Mouse (Mus musculus): ENCODE results near the gene Gmcl1.

Gmcl1 gene

GRCm38 (mm10) chr6:86749817-86750216 is 16.6 kb upstream of the Gmcl1 start:
- in situ Hi-C loops (cut with MboI; ENCODE audit: low pct_unique_long_range_greater_than_20kb in 1 of 2, low sequenced_read_pairs in 2 of 2, unreplicated experiment in 1 of 2) = loop anchor here (5.0 to 10.0 kb wide), 2 partner anchors 45 to 62 kb away; partner anchors contain the start of gene Anxa4 (in 1 of the 2)

- in situ Hi-C loops (cut with MboI; ENCODE audit: low pct_unique_long_range_greater_than_20kb in 1 of 2, low sequenced_read_pairs in 2 of 2, unreplicated experiment in 1 of 2) = loop anchor here in 1 of 2 experiments (10.0 kb wide), 1 partner anchor 48 kb away; the partner anchor contains the start of gene Anxa4
Observed at GRCm38 (mm10) chr6:86747171-86747570, 14.0 kb upstream of the Gmcl1 start.

- in situ Hi-C loops (cut with MboI; ENCODE audit: low pct_unique_long_range_greater_than_20kb in 1 of 2, low sequenced_read_pairs in 2 of 2, unreplicated experiment in 1 of 2) = loop anchor here in 1 of 2 experiments (10.0 kb wide), 1 partner anchor 54 kb away; the partner anchor contains the start of gene Anxa4
Observed at GRCm38 (mm10) chr6:86740652-86741051, 7.5 kb upstream of the Gmcl1 start.

- in situ Hi-C loops (cut with MboI; ENCODE audit: low pct_unique_long_range_greater_than_20kb in 1 of 2, low sequenced_read_pairs in 2 of 2, unreplicated experiment in 1 of 2) = no loop called here
Observed at GRCm38 (mm10) chr6:86736830-86737229, 3.6 kb upstream of the Gmcl1 start.

- in situ Hi-C loops (cut with MboI; ENCODE audit: low pct_unique_long_range_greater_than_20kb in 1 of 2, low sequenced_read_pairs in 2 of 2, unreplicated experiment in 1 of 2) = no loop called here
Observed at GRCm38 (mm10) chr6:86736313-86736712, 3.1 kb upstream of the Gmcl1 start.

- in situ Hi-C loops (cut with MboI; ENCODE audit: low pct_unique_long_range_greater_than_20kb in 1 of 2, low sequenced_read_pairs in 2 of 2, unreplicated experiment in 1 of 2) = no loop called here
Observed at GRCm38 (mm10) chr6:86732276-86733173, 658 bp downstream of the Gmcl1 start.

GRCm38 (mm10) chr6:86728711-86729110 is 4.5 kb downstream of the Gmcl1 start:
- in situ Hi-C loops (cut with MboI; ENCODE audit: low pct_unique_long_range_greater_than_20kb in 1 of 2, low sequenced_read_pairs in 2 of 2, unreplicated experiment in 1 of 2) = no loop called here

GRCm38 (mm10) chr6:86721977-86722376 is 11.2 kb downstream of the Gmcl1 start:
- in situ Hi-C loops (cut with MboI; ENCODE audit: low pct_unique_long_range_greater_than_20kb in 1 of 2, low sequenced_read_pairs in 2 of 2, unreplicated experiment in 1 of 2) = no loop called here

- in situ Hi-C loops (cut with MboI; ENCODE audit: low pct_unique_long_range_greater_than_20kb in 1 of 2, low sequenced_read_pairs in 2 of 2, unreplicated experiment in 1 of 2) = no loop called here
Observed at GRCm38 (mm10) chr6:86708072-86708774, 25.0 kb downstream of the Gmcl1 start.

- in situ Hi-C loops (cut with MboI; ENCODE audit: low pct_unique_long_range_greater_than_20kb in 1 of 2, low sequenced_read_pairs in 2 of 2, unreplicated experiment in 1 of 2) = no loop called here
Observed at GRCm38 (mm10) chr6:86702577-86702976, 30.6 kb downstream of the Gmcl1 start.

GRCm38 (mm10) chr6:86697903-86698302 is 35.3 kb downstream of the Gmcl1 start:
- in situ Hi-C loops (cut with MboI; ENCODE audit: low pct_unique_long_range_greater_than_20kb in 1 of 2, low sequenced_read_pairs in 2 of 2, unreplicated experiment in 1 of 2) = no loop called here

- in situ Hi-C loops (cut with MboI; ENCODE audit: low pct_unique_long_range_greater_than_20kb in 1 of 2, low sequenced_read_pairs in 2 of 2, unreplicated experiment in 1 of 2) = no loop called here
Observed at GRCm38 (mm10) chr6:86696213-86696612, 37.0 kb downstream of the Gmcl1 start.

- in situ Hi-C loops (cut with MboI; ENCODE audit: low pct_unique_long_range_greater_than_20kb in 1 of 2, low sequenced_read_pairs in 2 of 2, unreplicated experiment in 1 of 2) = no loop called here
Observed at GRCm38 (mm10) chr6:86694465-86694864, 38.7 kb downstream of the Gmcl1 start.

- in situ Hi-C loops (cut with MboI; ENCODE audit: low pct_unique_long_range_greater_than_20kb in 1 of 2, low sequenced_read_pairs in 2 of 2, unreplicated experiment in 1 of 2) = no loop called here
Observed at GRCm38 (mm10) chr6:86689671-86690070, 43.5 kb downstream of the Gmcl1 start.

GRCm38 (mm10) chr6:86686971-86687370 is 46.2 kb downstream of the Gmcl1 start:
- in situ Hi-C loops (cut with MboI; ENCODE audit: low pct_unique_long_range_greater_than_20kb in 1 of 2, low sequenced_read_pairs in 2 of 2, unreplicated experiment in 1 of 2) = no loop called here

- in situ Hi-C loops (cut with MboI; ENCODE audit: low pct_unique_long_range_greater_than_20kb in 1 of 2, low sequenced_read_pairs in 2 of 2, unreplicated experiment in 1 of 2) = no loop called here
Observed at GRCm38 (mm10) chr6:86684655-86685011, 48.5 kb downstream of the Gmcl1 start.

- in situ Hi-C loops (cut with MboI; ENCODE audit: low pct_unique_long_range_greater_than_20kb in 1 of 2, low sequenced_read_pairs in 2 of 2, unreplicated experiment in 1 of 2) = no loop called here
Observed at GRCm38 (mm10) chr6:86683872-86684654, 49.1 kb downstream of the Gmcl1 start, which contains the start of gene Snrnp27. TSS of gene Snrnp27 (minus strand) at chr6:86684522.

- in situ Hi-C loops (cut with MboI; ENCODE audit: low pct_unique_long_range_greater_than_20kb in 1 of 2, low sequenced_read_pairs in 2 of 2, unreplicated experiment in 1 of 2) = no loop called here
Observed at GRCm38 (mm10) chr6:86681289-86681688, 51.9 kb downstream of the Gmcl1 start.

- in situ Hi-C loops (cut with MboI; ENCODE audit: low pct_unique_long_range_greater_than_20kb in 1 of 2, low sequenced_read_pairs in 2 of 2, unreplicated experiment in 1 of 2) = loop anchor here in 1 of 2 experiments (5.0 to 10.0 kb wide), 2 partner anchors 91 to 134 kb away; no protein-coding TSS in a partner anchor
Observed at GRCm38 (mm10) chr6:86678341-86678740, 54.8 kb downstream of the Gmcl1 start.

Data from mouse embryonic stem cell (cell line).